Mouse (Mus musculus): ENCODE results near the gene Sco1.

DNA sequence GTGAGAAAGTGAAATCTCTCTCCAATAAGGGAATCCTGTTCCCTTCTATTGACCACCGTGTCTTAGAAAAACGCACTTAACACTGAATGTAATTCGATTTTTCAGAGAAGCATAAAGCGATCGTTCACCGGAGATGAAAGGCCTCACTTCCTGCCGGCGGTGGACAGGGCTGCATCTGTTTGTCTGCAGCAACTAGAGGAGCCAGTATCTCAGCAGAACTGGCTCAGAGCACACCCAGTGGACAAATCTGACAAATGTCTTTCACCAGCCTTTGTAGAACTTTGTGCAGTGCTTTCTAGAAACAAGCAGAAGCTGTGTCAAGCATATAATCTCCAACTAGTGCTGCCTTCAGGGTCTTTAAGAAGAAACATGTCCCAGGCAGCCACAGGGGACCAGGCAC lies 42.0 kb upstream of the Sco1 start:
- TF ChIP-seq GATA1 (IDR thresholded peaks at IDR 0.05; ENCODE audit: borderline replicate concordance, low read length) (no peak), CTCF (IDR thresholded peaks at IDR 0.05; ENCODE audit: low read depth, low read length) (no peak), POLR2AphosphoS5 (IDR thresholded peaks at IDR 0.05; ENCODE audit: insufficient replicate concordance, low read depth, low read length) (no peak)
